Mouse (Mus musculus) C2C12 (cell line): ENCODE measurements at regions not wholly inside any gene's neighbourhood (a gene's known extent, or its start where the extent isn't known, plus 50 kb on each side); places are given as distances from the start of the nearest gene placed in this dataset.

Source experiments
- H3K27me3 ChIP-seq: one replicate; pipeline ENCODE4 v1.6.1; 2011; ENCODE audit not compliant: control insufficient read depth, insufficient read depth, insufficient read length
- H3K36me3 ChIP-seq: one replicate; pipeline ENCODE4 v1.6.1; 2011; ENCODE audit not compliant: control insufficient read depth, insufficient read depth
- H3K4me3 ChIP-seq: one replicate; pipeline ENCODE4 v1.5.1; 2011; ENCODE audit warnings: mild to moderate bottlenecking, control low read depth; ENCODE audit not compliant: poor library complexity, insufficient read depth, severe bottlenecking
- H3K79me2 ChIP-seq: one replicate; pipeline ENCODE4 v1.6.1; 2011; ENCODE audit not compliant: control insufficient read depth, insufficient read depth
- H3K79me3 ChIP-seq: one replicate; pipeline ENCODE4 v1.6.1; 2011; ENCODE audit warnings: low read depth, control low read depth
- H3ac ChIP-seq: one replicate; pipeline ENCODE3; 2011; ENCODE audit warnings: low read depth; ENCODE audit not compliant: control insufficient read depth, insufficient read length
- CEBPB ChIP-seq: IDR thresholded peaks from one replicate; pipeline ENCODE4 v1.6.1; 2011; ENCODE audit warnings: low read depth, mild to moderate bottlenecking, control low read depth, moderate library complexity
- CTCF ChIP-seq: IDR thresholded peaks from one replicate; pipeline ENCODE4 v1.5.1; 2011; ENCODE audit not compliant: control insufficient read depth, insufficient read depth, insufficient read length
- FOSL1 ChIP-seq: IDR thresholded peaks from one replicate; pipeline ENCODE4 v1.8.0; 2011; ENCODE audit warnings: mild to moderate bottlenecking, low read length; ENCODE audit not compliant: poor library complexity, insufficient read depth, severe bottlenecking
- MAX ChIP-seq: IDR thresholded peaks from one replicate; pipeline ENCODE4 v1.6.1; 2011; ENCODE audit warnings: mild to moderate bottlenecking, control low read depth
- MYOD1 ChIP-seq: IDR thresholded peaks from one replicate; pipeline ENCODE4 v1.6.1; 2011; ENCODE audit warnings: low read depth; ENCODE audit not compliant: control insufficient read depth, insufficient read length
- MYOG ChIP-seq: IDR thresholded peaks from one replicate; pipeline ENCODE4 v1.6.1; 2011; ENCODE audit not compliant: control insufficient read depth, insufficient read length; ENCODE audit errors: extremely low read depth
- USF1 ChIP-seq: IDR thresholded peaks from one replicate; pipeline ENCODE4 v1.6.1; 2011; ENCODE audit warnings: low read depth, mild to moderate bottlenecking, control low read depth, moderate library complexity

DNA sequence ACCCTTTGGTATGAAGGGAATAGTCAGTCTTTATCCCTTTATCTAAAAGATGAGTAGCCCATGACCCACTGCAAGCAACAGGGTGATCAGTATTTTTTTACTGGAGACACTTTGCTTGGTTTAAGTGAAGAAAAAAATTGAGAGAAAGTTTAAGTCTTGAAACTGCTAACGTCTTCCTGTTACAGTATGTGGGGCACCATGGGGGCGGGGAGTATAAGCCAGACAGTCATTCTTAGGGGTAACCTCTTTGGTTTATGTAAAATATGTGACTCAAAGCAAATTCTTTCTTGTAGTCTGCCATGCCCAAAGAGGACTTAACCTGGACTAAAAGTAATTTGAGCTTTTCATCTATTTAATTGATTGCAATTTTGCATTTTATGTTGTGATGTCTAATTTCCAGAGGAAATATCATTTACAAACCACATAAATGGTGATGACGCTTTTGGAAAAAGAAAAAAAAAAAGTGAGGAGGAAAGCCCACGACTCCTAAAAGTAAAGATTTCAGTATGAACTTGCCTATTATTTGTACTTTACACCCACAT is 166.2 kb upstream of the Bcl6 start:
- Histone ChIP-seq H3K36me3 (no peaks in the 10 kb centered on the region), H3K4me3 (no peak overlapping the region), H3K79me3 (no peaks in the 10 kb centered on the region), H3ac (no peak overlapping the region), H3K27me3 (no peaks in the 10 kb centered on the region), H3K79me2 (no peaks in the 10 kb centered on the region)
- no peak for TF ChIP-seq CTCF
- no peak for TF ChIP-seq FOSL1
- no peak for TF ChIP-seq MYOG
- TF ChIP-seq USF1, result no peak
- TF ChIP-seq MYOD1, result no peak
- TF ChIP-seq CEBPB, result no peak
- TF ChIP-seq MAX, result no peak

DNA sequence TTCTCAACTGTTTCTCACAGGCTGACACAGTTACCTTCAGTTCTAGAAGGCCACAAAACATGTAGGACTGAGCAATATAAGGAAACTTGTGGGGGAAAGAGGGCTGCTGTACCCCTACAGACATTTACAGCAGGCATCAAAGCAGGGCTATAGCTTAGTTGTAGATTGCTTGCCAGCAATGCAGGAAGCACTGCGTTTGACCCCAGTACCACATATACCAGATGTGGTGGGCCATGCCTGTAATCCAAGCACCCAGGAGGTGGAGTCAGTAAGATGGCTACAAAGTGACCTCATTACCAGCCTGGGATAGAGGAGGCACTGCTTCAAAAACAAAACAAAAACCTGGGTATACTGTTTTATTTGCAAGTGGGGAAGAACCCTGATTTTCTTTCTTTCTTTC is 165.3 kb upstream of the Bcl6 start:
- Histone ChIP-seq H3K79me3 (no peaks in the 10 kb centered on the region), H3K79me2 (no peaks in the 10 kb centered on the region), H3K36me3 (no peaks in the 10 kb centered on the region), H3K27me3 (no peaks in the 10 kb centered on the region), H3ac (no peak overlapping the region), H3K4me3 (no peak overlapping the region)
- TF ChIP-seq CEBPB, result no peak
- no peak for TF ChIP-seq MYOG
- no peak for TF ChIP-seq USF1
- no peak for TF ChIP-seq FOSL1
- TF ChIP-seq MYOD1, result no peak
- TF ChIP-seq MAX, result no peak

DNA sequence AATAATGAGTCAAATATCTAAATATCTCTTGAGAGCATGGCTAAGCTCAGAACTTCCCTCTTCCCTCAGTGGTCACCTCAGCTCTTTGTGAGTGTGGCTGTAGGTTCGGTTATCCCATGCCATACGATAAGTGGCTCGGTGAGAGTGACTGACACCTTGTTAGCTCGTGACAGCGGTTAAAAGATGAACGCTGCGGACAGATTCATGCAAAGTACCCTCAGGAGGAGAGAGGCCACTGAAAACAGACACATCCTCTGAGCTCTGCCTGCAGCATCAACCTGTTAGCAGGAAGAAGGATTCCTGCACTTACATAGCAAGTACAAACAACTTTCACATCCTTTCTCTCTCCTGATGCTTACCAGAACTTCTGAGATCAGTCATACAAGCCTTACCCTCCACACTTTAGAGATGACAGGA is 163.2 kb upstream of the Bcl6 start:
- Histone ChIP-seq H3K79me3 (no peaks in the 10 kb centered on the region), H3K79me2 (no peaks in the 10 kb centered on the region), H3K27me3 (no peaks in the 10 kb centered on the region), H3K4me3 (no peak overlapping the region), H3K36me3 (no peaks in the 10 kb centered on the region), H3ac (no peak overlapping the region)
- TF ChIP-seq FOSL1 (no peak), CTCF (no peak), MYOG (no peak), MYOD1 (no peak), USF1 (no peak), MAX (no peak), CEBPB (no peak)

DNA sequence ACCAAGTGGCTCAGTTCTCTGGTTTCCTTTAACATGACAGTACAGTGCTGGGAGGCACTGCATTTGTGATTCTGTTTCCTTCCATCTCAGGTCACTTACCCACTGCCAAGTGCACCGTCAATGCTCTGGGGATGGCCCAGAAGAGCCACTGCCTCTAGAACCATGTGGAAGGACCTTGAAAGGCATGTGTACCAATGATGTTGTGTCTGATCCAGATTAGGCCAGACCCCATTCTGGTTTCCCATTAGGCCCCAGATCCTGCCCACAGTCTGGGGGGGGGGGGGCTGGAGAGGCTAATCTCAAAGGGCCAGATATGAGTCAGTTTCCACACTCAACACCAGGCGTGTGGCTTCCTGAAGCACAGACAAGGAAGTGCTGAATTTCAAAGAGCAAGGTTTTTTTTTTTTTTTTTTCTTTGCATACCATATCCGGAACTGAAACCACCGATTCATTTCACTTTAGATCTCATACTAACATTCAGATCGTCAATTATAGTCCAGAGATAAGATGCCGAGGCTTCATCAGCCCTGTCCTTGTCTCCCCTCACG is 162.6 kb upstream of the Bcl6 start:
- H3K4me3 ChIP-seq, result no peak overlapping the region
- H3K79me2 ChIP-seq, result no peaks in the 10 kb centered on the region
- TF ChIP-seq CTCF (no peak), MYOG (no peak)
- H3ac ChIP-seq, result no peak overlapping the region
- no peaks in the 10 kb centered on the region for H3K36me3 ChIP-seq
- H3K27me3 ChIP-seq, result no peaks in the 10 kb centered on the region
- H3K79me3 ChIP-seq, result no peaks in the 10 kb centered on the region

DNA sequence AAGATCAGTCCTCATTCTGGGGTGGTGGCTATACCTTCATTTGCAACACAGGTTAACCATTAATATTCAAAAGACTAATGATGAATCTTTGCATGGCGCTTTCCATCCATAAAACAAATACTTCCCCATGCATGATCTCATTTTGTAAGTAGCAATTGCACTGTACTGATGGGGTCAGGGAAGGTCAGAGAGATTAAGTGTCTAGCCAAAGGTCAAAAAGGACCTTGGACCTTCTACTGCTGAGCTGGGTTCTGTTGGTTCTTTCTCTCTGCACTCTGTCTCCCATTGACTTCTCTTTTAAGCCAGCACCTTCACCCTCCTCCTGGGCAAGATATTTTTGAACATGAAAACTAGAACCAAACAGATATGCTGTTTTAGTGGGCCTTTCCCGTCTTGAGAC is 161.9 kb upstream of the Bcl6 start:
- Histone ChIP-seq H3K79me2 (no peaks in the 10 kb centered on the region), H3K79me3 (no peaks in the 10 kb centered on the region), H3K4me3 (no peak overlapping the region), H3K36me3 (no peaks in the 10 kb centered on the region), H3ac (no peak overlapping the region), H3K27me3 (no peaks in the 10 kb centered on the region)
- TF ChIP-seq MAX (no peak), CTCF (no peak), USF1 (no peak), CEBPB (no peak), MYOG (no peak), FOSL1 (no peak), MYOD1 (no peak)

DNA sequence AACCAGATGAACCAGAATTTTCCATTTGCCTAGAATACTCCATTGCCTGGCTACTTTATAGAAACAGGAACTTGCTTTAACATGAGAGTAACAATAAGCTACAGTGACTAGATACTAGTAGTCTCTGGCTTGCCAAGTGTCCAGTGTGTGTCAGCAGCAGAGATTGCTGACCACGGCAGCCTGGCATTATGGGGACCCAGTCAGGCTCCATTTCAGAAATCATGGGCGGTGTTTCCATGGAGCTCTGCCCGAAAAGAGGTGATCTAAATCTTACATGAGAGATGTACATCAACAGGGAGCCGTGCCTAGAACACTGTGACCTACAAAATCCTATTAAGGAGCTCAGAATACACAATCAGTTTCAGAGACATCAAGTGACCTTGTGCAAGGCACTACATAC is 160.8 kb upstream of the Bcl6 start:
- H3K79me3 ChIP-seq, result no peaks in the 10 kb centered on the region
- no peaks in the 10 kb centered on the region for H3K79me2 ChIP-seq
- no peak overlapping the region for H3ac ChIP-seq
- H3K4me3 ChIP-seq, result no peak overlapping the region
- no peaks in the 10 kb centered on the region for H3K36me3 ChIP-seq
- H3K27me3 ChIP-seq, result no peaks in the 10 kb centered on the region
- no peak for TF ChIP-seq CEBPB
- TF ChIP-seq CTCF, result no peak
- TF ChIP-seq USF1, result no peak
- TF ChIP-seq MYOG, result no peak
- TF ChIP-seq MAX, result no peak
- TF ChIP-seq MYOD1, result no peak
- TF ChIP-seq FOSL1, result no peak
